Mouse (Mus musculus): ENCODE measurements at regions not wholly inside any gene's neighbourhood (a gene's known extent, or its start where the extent isn't known, plus 50 kb on each side); places are given as distances from the start of the nearest gene placed in this dataset.

DNA sequence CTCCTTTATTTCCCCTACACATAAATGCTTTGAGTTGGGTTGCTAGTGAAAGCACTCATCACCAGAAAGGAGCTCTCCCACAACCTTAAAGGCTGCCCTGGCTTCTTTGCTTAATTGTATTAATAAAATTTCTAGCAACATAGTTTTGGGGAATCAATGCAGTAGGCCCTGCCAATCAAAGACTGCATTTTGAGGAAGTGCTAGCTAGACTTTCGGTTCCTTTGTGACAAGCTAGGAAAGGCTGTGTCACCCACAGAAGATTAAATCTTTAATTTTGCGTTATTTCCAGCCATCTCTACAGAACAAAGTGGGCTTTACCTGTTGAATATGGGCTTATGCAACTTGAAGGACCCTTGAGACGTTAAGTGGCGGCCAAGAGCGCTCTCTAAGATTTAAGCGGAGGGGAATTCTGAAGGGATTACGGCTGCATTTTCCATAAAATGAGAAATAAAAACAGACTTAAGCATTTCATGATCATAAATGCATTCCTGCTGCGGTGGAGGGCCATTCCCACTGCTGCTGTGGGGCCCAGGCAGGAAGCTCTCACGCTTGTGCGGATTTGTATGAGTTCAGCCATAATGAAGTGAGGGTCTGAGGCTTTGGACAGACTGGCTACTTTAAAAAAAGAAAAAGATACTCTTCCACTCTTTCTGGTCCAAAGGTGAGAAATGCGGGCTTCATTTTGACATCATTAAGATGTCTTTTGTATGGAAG is 318.4 kb upstream of the Shh start:
- no peak overlapping the region for H3K9ac ChIP-seq (ENCODE audit: control insufficient read depth, low read depth, low read length, poor library complexity, severe bottlenecking)
- H3K9me3 ChIP-seq (replicated peaks; ENCODE audit: insufficient read depth, low read length) = no peaks in the 10 kb centered on the region
- no peak for DNase-seq (ENCODE audit: low read depth, low spot score)
- H3K4me3 ChIP-seq (ENCODE audit: control insufficient read depth in 1 of 2, insufficient read depth in 1 of 2, low read depth in 2 of 2, low read length in 2 of 2) = no peak overlapping the region
- no peaks in the 10 kb centered on the region for H3K27me3 ChIP-seq (ENCODE audit: control insufficient read depth in 1 of 2, insufficient read depth in 2 of 2, low read length in 2 of 2)
- H3K4me1 ChIP-seq (ENCODE audit: control insufficient read depth in 1 of 2, insufficient read depth in 2 of 2, low read length in 2 of 2) = no peaks in the 10 kb centered on the region
- TF ChIP-seq GABPA (IDR thresholded peaks at IDR 0.05; ENCODE audit: low read depth, low read length) = no peak
- TF ChIP-seq MAZ (IDR thresholded peaks at IDR 0.05; ENCODE audit: low read depth, low read length) = no peak
- no peak for TF ChIP-seq CHD1 (IDR thresholded peaks at IDR 0.05; ENCODE audit: low read depth, low read length)
- TF ChIP-seq USF2 (IDR thresholded peaks at IDR 0.05; ENCODE audit: borderline replicate concordance in 1 of 2, insufficient read depth in 1 of 2, low read depth in 1 of 2, low read length in 2 of 2) = no peak
- no peak for TF ChIP-seq TCF12 (IDR thresholded peaks at IDR 0.05; ENCODE audit: low read depth, low read length)
- no peaks in the 10 kb centered on the region for H3K79me2 ChIP-seq (ENCODE audit: control insufficient read depth, insufficient read depth, low read length, poor library complexity)
- H3K27ac ChIP-seq (ENCODE audit: control insufficient read depth, low read depth, low read length) = no peak overlapping the region
- H3K36me3 ChIP-seq (ENCODE audit: control insufficient read depth in 1 of 2, insufficient read depth in 2 of 2, low read length in 2 of 2) = no peaks in the 10 kb centered on the region

- Histone ChIP-seq H3K9me3 (replicated peaks; ENCODE audit: insufficient read depth, low read length) (no peaks in the 10 kb centered on the region), H3K9ac (ENCODE audit: control insufficient read depth, low read depth, low read length, poor library complexity, severe bottlenecking) (no peak overlapping the region), H3K79me2 (ENCODE audit: control insufficient read depth, insufficient read depth, low read length, poor library complexity) (no peaks in the 10 kb centered on the region), H3K4me3 (ENCODE audit: control insufficient read depth in 1 of 2, insufficient read depth in 1 of 2, low read depth in 2 of 2, low read length in 2 of 2) (no peak overlapping the region), H3K27me3 (ENCODE audit: control insufficient read depth in 1 of 2, insufficient read depth in 2 of 2, low read length in 2 of 2) (no peaks in the 10 kb centered on the region), H3K4me1 (ENCODE audit: control insufficient read depth in 1 of 2, insufficient read depth in 2 of 2, low read length in 2 of 2) (no peaks in the 10 kb centered on the region), H3K36me3 (ENCODE audit: control insufficient read depth in 1 of 2, insufficient read depth in 2 of 2, low read length in 2 of 2) (no peaks in the 10 kb centered on the region), H3K27ac (ENCODE audit: control insufficient read depth, low read depth, low read length) (no peak overlapping the region)
- DNase-seq (ENCODE audit: low read depth, low spot score) = no peak
- TF ChIP-seq MYC (IDR thresholded peaks at IDR 0.05; ENCODE audit: low read depth, low read length) (no peak), CHD1 (IDR thresholded peaks at IDR 0.05; ENCODE audit: low read depth, low read length) (no peak), UBTF (IDR thresholded peaks at IDR 0.05; ENCODE audit: borderline replicate concordance, insufficient read depth, low read depth, low read length) (no peak), POLR2AphosphoS5 (IDR thresholded peaks at IDR 0.05; ENCODE audit: borderline replicate concordance, low read depth, low read length) (no peak), ZNF384 (IDR thresholded peaks at IDR 0.05; ENCODE audit: low read depth, low read length) (no peak), SMC3 (IDR thresholded peaks at IDR 0.05; ENCODE audit: low read depth, low read length) (no peak), POLR2A (IDR thresholded peaks at IDR 0.05; ENCODE audit: control insufficient read depth in 1 of 2, insufficient read depth in 1 of 2, low read depth in 1 of 2, low read length in 2 of 2, poor library complexity in 1 of 2) (no peak), USF1 (IDR thresholded peaks at IDR 0.05; ENCODE audit: low read depth, low read length) (no peak), ETS1 (IDR thresholded peaks at IDR 0.05; ENCODE audit: low read depth, low read length) (no peak), KAT2A (conservative IDR thresholded peaks at IDR 0.05; ENCODE audit: low read depth, low read length) (no peak), SIN3A (IDR thresholded peaks at IDR 0.05; ENCODE audit: low read length) (no peak), NRF1 (IDR thresholded peaks at IDR 0.05; ENCODE audit: insufficient read depth, low read depth, low read length, poor library complexity, severe bottlenecking) (no peak), E2F4 (IDR thresholded peaks at IDR 0.05; ENCODE audit: borderline replicate concordance, low read depth, low read length) (no peak), TAL1 (IDR thresholded peaks at IDR 0.05; ENCODE audit: low read length) (no peak), POLR2AphosphoS2 (IDR thresholded peaks at IDR 0.05; ENCODE audit: low read length) (no peak), CHD2 (IDR thresholded peaks at IDR 0.05; ENCODE audit: low read length) (no peak), RAD21 (IDR thresholded peaks at IDR 0.05; ENCODE audit: low read depth, low read length) (no peak), MAFK (IDR thresholded peaks at IDR 0.05; ENCODE audit: borderline replicate concordance, low read depth, low read length) (no peak), ELF1 (IDR thresholded peaks at IDR 0.05; ENCODE audit: low read depth, low read length) (no peak)
Observed at GRCm38 (mm10) chr5:28784339-28784966, 317.4 kb upstream of the Shh start.

Data from MEL (cell line).